Mouse (Mus musculus): ENCODE data around the gene Dclre1c. TPM values are rescaled to one million over a fixed set of nuclear protein-coding genes. Genes with fewer than 3 reads are reported as not detected.

Gene Dclre1c
- 9.2 TPM for polyA plus RNA-seq (2014; fragmentation: Illumina TruSeq; extraction: RNeasy Lipid Tissue Mini Kit (QIAGEN cat#74804); ENCODE audit: low read depth, low replicate concordance)

GRCm38 (mm10) chr2:3423841-3424578 lies at the start of gene Dclre1c:
TSS of gene Dclre1c (plus strand) at chr2:3424131.

GRCm38 (mm10) chr2:3397110-3397509 lies 26.8 kb upstream of the Dclre1c start, which contains the start of gene Olah:
TSS of gene Olah (minus strand) at chr2:3397210.

GRCm38 (mm10) chr2:3422548-3422947 lies 1.4 kb upstream of the Dclre1c start, which contains the start of gene Meig1:
TSS of gene Meig1 (minus strand) at chr2:3422648.

GRCm38 (mm10) chr2:3474861-3475283 lies 50.9 kb downstream of the Dclre1c start, which contains the start of gene Suv39h2:
TSS of gene Suv39h2 (minus strand) at chr2:3475031.

GRCm38 (mm10) chr2:3512552-3513454 lies 88.9 kb downstream of the Dclre1c start, which contains the start of the genes Gm45902, Hspa14 and Cdnf:
TSS of gene Gm45902 (minus strand) at chr2:3512790.
TSS of gene Hspa14 (minus strand) at chr2:3512814.
TSS of gene Cdnf (plus strand) at chr2:3513030.

Other genes with a start within 250 kb of the Dclre1c start
- gene Nmt2, start 139.9 kb upstream of the Dclre1c start, polyA plus RNA-seq (2014; fragmentation: Illumina TruSeq; extraction: RNeasy Lipid Tissue Mini Kit (QIAGEN cat#74804); ENCODE audit: low read depth, low replicate concordance) = 23.0 TPM
- 11.4 TPM for gene Rpp38, start 91.5 kb upstream of the Dclre1c start, polyA plus RNA-seq (2014; fragmentation: Illumina TruSeq; extraction: RNeasy Lipid Tissue Mini Kit (QIAGEN cat#74804); ENCODE audit: low read depth, low replicate concordance)
- 112 TPM for gene Acbd7, start 88.0 kb upstream of the Dclre1c start, polyA plus RNA-seq (2014; fragmentation: Illumina TruSeq; extraction: RNeasy Lipid Tissue Mini Kit (QIAGEN cat#74804); ENCODE audit: low read depth, low replicate concordance)
- 0.21 TPM for gene Olah, start 26.9 kb upstream of the Dclre1c start, polyA plus RNA-seq (2014; fragmentation: Illumina TruSeq; extraction: RNeasy Lipid Tissue Mini Kit (QIAGEN cat#74804); ENCODE audit: low read depth, low replicate concordance)
- gene Meig1, start 1.5 kb upstream of the Dclre1c start, polyA plus RNA-seq (2014; fragmentation: Illumina TruSeq; extraction: RNeasy Lipid Tissue Mini Kit (QIAGEN cat#74804); ENCODE audit: low read depth, low replicate concordance) = 61.4 TPM
- gene Suv39h2, start 50.9 kb downstream of the Dclre1c start, polyA plus RNA-seq (2014; fragmentation: Illumina TruSeq; extraction: RNeasy Lipid Tissue Mini Kit (QIAGEN cat#74804); ENCODE audit: low read depth, low replicate concordance) = 1.9 TPM
- 1.8 TPM for gene Gm45902, start 88.7 kb downstream of the Dclre1c start, polyA plus RNA-seq (2014; fragmentation: Illumina TruSeq; extraction: RNeasy Lipid Tissue Mini Kit (QIAGEN cat#74804); ENCODE audit: low read depth, low replicate concordance)
- gene Hspa14, start 88.7 kb downstream of the Dclre1c start, polyA plus RNA-seq (2014; fragmentation: Illumina TruSeq; extraction: RNeasy Lipid Tissue Mini Kit (QIAGEN cat#74804); ENCODE audit: low read depth, low replicate concordance) = 36.2 TPM
- gene Cdnf, start 88.9 kb downstream of the Dclre1c start, polyA plus RNA-seq (2014; fragmentation: Illumina TruSeq; extraction: RNeasy Lipid Tissue Mini Kit (QIAGEN cat#74804); ENCODE audit: low read depth, low replicate concordance) = 6.9 TPM
- gene Fam107b, start 146.4 kb downstream of the Dclre1c start, polyA plus RNA-seq (2014; fragmentation: Illumina TruSeq; extraction: RNeasy Lipid Tissue Mini Kit (QIAGEN cat#74804); ENCODE audit: low read depth, low replicate concordance) = 23.2 TPM